26 mouse cellular contexts compared by ENCODE assay signal in the genomic region with DNA sequence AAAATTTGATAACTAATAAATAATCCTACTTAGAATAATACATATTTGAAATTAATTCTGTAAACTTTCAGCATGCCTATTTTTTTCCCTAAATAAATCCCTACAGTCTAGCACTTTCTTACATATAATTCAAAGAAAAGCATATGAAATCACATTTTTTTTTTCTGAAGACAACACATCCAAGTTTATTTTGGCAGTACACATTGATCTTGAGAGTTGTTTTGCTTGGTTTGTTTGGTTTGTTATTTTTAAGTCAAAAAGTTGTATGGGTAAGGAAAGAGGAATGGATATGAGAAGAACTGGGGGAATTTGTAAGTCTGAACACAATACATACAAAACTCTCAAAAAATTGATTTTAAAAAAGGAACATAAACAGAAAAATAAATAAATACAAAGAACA. TPM values are rescaled to one million over a fixed set of nuclear protein-coding genes. Genes with fewer than 3 reads are reported as not detected.
DNase-seq lines count a peak whose midpoint lies in the region; ATAC-seq and TF ChIP-seq lines count a peak whose summit lies in the region.
"Had no signal": no experiment of that assay in that cellular context is flagged by ENCODE, and none has a peak within 500 bp of the region (broad histone marks: within the 10 kb centered on the region; RNA-seq: fewer than 3 reads in every experiment).

No protein-coding gene starts in this region.

- peak; percentile 72 for DNase-seq in liver, adult 2 months (ENCODE audit: extremely low read depth, low read depth, low spot score)
- DNase-seq in liver, postnatal 0 days = no peak
- peak; percentile 64 for DNase-seq in adipocyte (ENCODE audit: low spot score)
- no peak for DNase-seq in cerebellum, postnatal 14 days
- DNase-seq: adrenal gland, adult 2 months; adrenal gland, adult 8-10 months; adrenal gland, postnatal 10 days; adrenal gland, postnatal 14 days; adrenal gland, postnatal 25 days; adrenal gland, postnatal 36 days; B cell, adult 2 months; cerebellum, adult 11 months; cerebellum, adult 11-12 months; cerebellum, adult 18-20 months; cerebellum, adult 2 months had no signal

- H3K4me2 ChIP-seq in liver, postnatal 0 days (ENCODE audit: low read depth, low read length) = no peak overlapping the region

- ATAC-seq in liver, postnatal 0 days = no peak
- ATAC-seq: activated CD4-positive, CD25-positive, alpha-beta regulatory T cell, adult 4 months; CD4-positive, CD25-positive, alpha-beta regulatory T cell, adult 4 months; Patski had no signal

- no peak for TF ChIP-seq CTCF in liver, adult 2 months (IDR thresholded peaks at IDR 0.05; ENCODE audit: low read depth, low read length)
- no peak for TF ChIP-seq CTCF in liver, postnatal 0 days (IDR thresholded peaks at IDR 0.05; ENCODE audit: low read depth)

- no peaks in the 10 kb centered on the region for H3K4me1 ChIP-seq in liver, adult 2 months (ENCODE audit: control insufficient read depth, insufficient read depth, low read length)
- H3K4me1 ChIP-seq in liver, postnatal 0 days (ENCODE audit: insufficient read depth) = peaks cover 24% of the 10 kb centered on the region

- no peaks in the 10 kb centered on the region for H3K9me3 ChIP-seq in liver, postnatal 0 days (ENCODE audit: low read length)
- H3K9me3 ChIP-seq: G1E had no signal

- no peak overlapping the region for H3K27ac ChIP-seq in liver, adult 2 months (replicated peaks; ENCODE audit: insufficient read depth, low read depth, low read length)
- no peak overlapping the region for H3K27ac ChIP-seq in liver, postnatal 0 days (ENCODE audit: low read depth)

- no peaks in the 10 kb centered on the region for H3K27me3 ChIP-seq in liver, adult 2 months (ENCODE audit: control insufficient read depth, insufficient read depth, low read length)
- no peaks in the 10 kb centered on the region for H3K27me3 ChIP-seq in liver, postnatal 0 days (ENCODE audit: insufficient read depth, low read length)

- no peak for TF ChIP-seq EP300 in liver, postnatal 0 days (IDR thresholded peaks at IDR 0.05; ENCODE audit: low read depth)

- H3K9ac ChIP-seq in liver, adult 2 months (ENCODE audit: low read depth, low read length) = no peak overlapping the region
- H3K9ac ChIP-seq in liver, postnatal 0 days (replicated peaks) = no peak overlapping the region

- H3K4me3 ChIP-seq in liver, adult 2 months (ENCODE audit: insufficient read depth, low read depth, low read length) = no peak overlapping the region
- H3K4me3 ChIP-seq in liver, postnatal 0 days (ENCODE audit: low read depth, low read length) = no peak overlapping the region

- H3K36me3 ChIP-seq in liver, adult 2 months (ENCODE audit: control insufficient read depth, insufficient read depth, low read length) = no peaks in the 10 kb centered on the region
- no peaks in the 10 kb centered on the region for H3K36me3 ChIP-seq in liver, postnatal 0 days (replicated peaks; ENCODE audit: insufficient read depth, low read length)
- H3K36me3 ChIP-seq: G1E had no signal

- no peak for TF ChIP-seq POLR2A in liver, adult 2 months (IDR thresholded peaks at IDR 0.05; ENCODE audit: extremely low read depth, insufficient read depth, low read length)

- H3K79me2 ChIP-seq in liver, adult 2 months (ENCODE audit: control insufficient read depth, insufficient read depth, low read length) = no peaks in the 10 kb centered on the region

RNA-seq across cellular contexts. Expression of a gene that starts 14.3 kb away (rescaled TPM):
- total RNA-seq in liver, adult 2 months (2014; rRNA removed) = 59.9 and 68.1 TPM in 2 replicates
- polyA plus RNA-seq in liver, adult 2 months (2012; rRNA removed) = 65.0 and 75.2 TPM in 2 replicates
- 178 and 189 TPM in 2 replicates for polyA plus RNA-seq in liver, postnatal 0 days (2015; fragmentation: Nextera tagmentation; extraction: Ambion mirVana)

RNA-seq across cellular contexts. Expression of a gene that starts 17.2 kb away (rescaled TPM):
- total RNA-seq in liver, adult 2 months (2014; rRNA removed) = not detected in 2 replicates
- not detected in 2 replicates for polyA plus RNA-seq in liver, adult 2 months (2012; rRNA removed)
- not detected in 2 replicates for polyA plus RNA-seq in liver, postnatal 0 days (2015; fragmentation: Nextera tagmentation; extraction: Ambion mirVana)
- total RNA-seq: adrenal gland, adult 18-20 months; adrenal gland, adult 2 months; adrenal gland, adult 8-10 months; adrenal gland, postnatal 10 days; adrenal gland, postnatal 14 days; adrenal gland, postnatal 25 days; adrenal gland, postnatal 36 days; adrenal gland, postnatal 4 days; ES-E14 had no signal
- polyA plus RNA-seq: activated CD4-positive, CD25-positive, alpha-beta regulatory T cell, adult 4 months; adrenal gland, adult 2 months; brain, embryonic 14.5 days; C2C12; CD4-positive, CD25-positive, alpha-beta regulatory T cell, adult 4 months; cerebellum, adult 2 months; G1E; Patski had no signal

RNA-seq across cellular contexts. Expression of a gene that starts 39.0 kb away (rescaled TPM):
- total RNA-seq in liver, adult 2 months (2014; rRNA removed) = not detected in 2 replicates
- not detected in 2 replicates for polyA plus RNA-seq in liver, adult 2 months (2012; rRNA removed)
- polyA plus RNA-seq in liver, postnatal 0 days (2015; fragmentation: Nextera tagmentation; extraction: Ambion mirVana) = not detected in 2 replicates
- total RNA-seq: adrenal gland, adult 18-20 months; adrenal gland, adult 2 months; adrenal gland, adult 8-10 months; adrenal gland, postnatal 10 days; adrenal gland, postnatal 14 days; adrenal gland, postnatal 25 days; adrenal gland, postnatal 36 days; adrenal gland, postnatal 4 days; CH12.LX; ES-E14; MEL had no signal
- polyA plus RNA-seq: activated CD4-positive, CD25-positive, alpha-beta regulatory T cell, adult 4 months; adrenal gland, adult 2 months; brain, embryonic 14.5 days; C2C12; CD4-positive, CD25-positive, alpha-beta regulatory T cell, adult 4 months; cerebellum, adult 2 months; G1E; Patski had no signal

Comparison
In these comparisons a context has a peak if more than half of its experiments do, and no peak if none do; other contexts are left out.
1. DNase-seq: peak in liver, adult 2 months (single experiment) and adipocyte (single experiment); none in liver, postnatal 0 days (single experiment) and cerebellum, postnatal 14 days (0 of 2).